Mouse (Mus musculus) myocyte (in vitro differentiated cells): ENCODE results near the gene Gm17662. TPM values are rescaled to one million over a fixed set of nuclear protein-coding genes. Genes with fewer than 3 reads are reported as not detected.

Source experiments
- H3K27me3 ChIP-seq: one replicate; pipeline ENCODE4 v1.6.1; 2011; ENCODE audit not compliant: control insufficient read depth, insufficient read depth, insufficient read length
- H3K36me3 ChIP-seq: one replicate; pipeline ENCODE4 v1.6.1; 2011; ENCODE audit not compliant: control insufficient read depth, insufficient read depth
- H3K4me2 ChIP-seq: one replicate; pipeline ENCODE4 v1.6.1; 2011; ENCODE audit warnings: low read depth, control low read depth
- H3K4me3 ChIP-seq: one replicate; pipeline ENCODE4 v1.5.1; 2011; ENCODE audit warnings: mild to moderate bottlenecking, control low read depth, moderate library complexity
- H3K79me2 ChIP-seq: one replicate; pipeline ENCODE4 v1.6.1; 2011; ENCODE audit not compliant: control insufficient read depth, insufficient read depth
- H3ac ChIP-seq: one replicate; pipeline ENCODE4 v1.6.1; 2011; ENCODE audit not compliant: control insufficient read depth, insufficient read length
- CEBPB ChIP-seq: IDR thresholded peaks from 2 replicates; pipeline ENCODE4 v1.6.1; 2011; ENCODE audit warnings: mild to moderate bottlenecking, moderate library complexity; ENCODE audit not compliant: poor library complexity, insufficient read depth, severe bottlenecking
- E2F4 ChIP-seq: IDR thresholded peaks from one replicate; pipeline ENCODE4 v1.6.1; 2011; ENCODE audit warnings: mild to moderate bottlenecking, control low read depth, moderate library complexity; ENCODE audit not compliant: insufficient read depth
- MAX ChIP-seq: IDR thresholded peaks from one replicate; pipeline ENCODE4 v1.6.1; 2011; ENCODE audit warnings: low read depth, mild to moderate bottlenecking, control low read depth
- MYOD1 ChIP-seq, 3 experiments: IDR thresholded peaks; one replicate each; pipeline ENCODE4 v1.6.1; 2011; ENCODE audit warnings: control low read depth in 2 of 3, low read depth in 2 of 3, mild to moderate bottlenecking in 2 of 3, moderate library complexity in 1 of 3; ENCODE audit not compliant: insufficient read length in 2 of 3, control insufficient read depth in 1 of 3
- MYOG ChIP-seq, 3 experiments: IDR thresholded peaks; one replicate each; pipeline ENCODE4 v1.6.1; 2011; ENCODE audit warnings: control low read depth in 2 of 3, low read depth in 2 of 3, mild to moderate bottlenecking in 2 of 3; ENCODE audit not compliant: insufficient read length in 2 of 3, control insufficient read depth in 1 of 3, insufficient read depth in 1 of 3
- POLR2A ChIP-seq: IDR thresholded peaks from one replicate; pipeline ENCODE4 v1.6.1; 2011; ENCODE audit warnings: low read depth, mild to moderate bottlenecking, control low read depth, moderate library complexity; ENCODE audit not compliant: insufficient read length
- POLR2AphosphoS2 ChIP-seq: IDR thresholded peaks from one replicate; pipeline ENCODE4 v1.6.1; 2011; ENCODE audit warnings: low read depth, control low read depth; ENCODE audit not compliant: insufficient read length
- REST ChIP-seq: IDR thresholded peaks from one replicate; pipeline ENCODE4 v1.6.1; 2011; ENCODE audit warnings: mild to moderate bottlenecking, control low read depth, moderate library complexity; ENCODE audit not compliant: insufficient read depth, insufficient read length
- SRF ChIP-seq: IDR thresholded peaks from one replicate; pipeline ENCODE4 v1.6.1; 2011; ENCODE audit warnings: low read depth; ENCODE audit not compliant: control insufficient read depth, insufficient read length
- TCF12 ChIP-seq: IDR thresholded peaks from one replicate; pipeline ENCODE4 v1.6.1; 2011; ENCODE audit warnings: mild to moderate bottlenecking, control low read depth; ENCODE audit not compliant: poor library complexity, insufficient read depth, severe bottlenecking
- TCF3 ChIP-seq: IDR thresholded peaks from one replicate; pipeline ENCODE4 v1.6.1; 2011; ENCODE audit warnings: low read depth, control low read depth; ENCODE audit not compliant: insufficient read length
- USF1 ChIP-seq: IDR thresholded peaks from one replicate; pipeline ENCODE4 v1.6.1; 2011; ENCODE audit warnings: low read depth, mild to moderate bottlenecking, control low read depth, moderate library complexity
- polyA plus RNA-seq: library from polyadenylated mRNA; unstranded; fragments of >200 nt; fragmentation: generic; extraction: Trizol; gene quantifications from one replicate; pipeline ENCODE4 v1.2.1, GENCODE M21; 2012; ENCODE audit warnings: missing spikeins

Gm17662 gene
- polyA plus RNA-seq, 1 experiment: not detected

DNA sequence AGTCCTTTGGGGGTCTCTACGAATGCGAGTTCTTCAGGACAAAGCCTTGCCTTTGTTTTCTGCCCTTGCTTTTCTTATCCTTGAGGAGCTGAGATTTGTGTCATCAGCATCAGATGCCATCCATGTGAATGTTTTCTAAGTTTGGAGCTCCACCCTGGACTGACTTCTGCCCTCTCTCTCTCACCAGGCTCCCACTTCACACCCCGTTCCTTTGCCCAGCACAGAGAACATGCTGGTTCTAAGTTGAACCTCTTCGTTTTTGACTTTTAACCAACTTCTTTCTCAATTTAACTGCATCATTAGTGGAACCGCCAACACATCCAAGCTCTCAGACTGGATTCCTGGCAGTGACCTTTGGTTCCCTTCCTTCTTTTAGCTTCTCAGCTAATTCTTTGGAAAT, 13.1 kb downstream of the Gm17662 start:
- Histone ChIP-seq H3K4me3 (no peak overlapping the region), H3K27me3 (no peaks in the 10 kb centered on the region), H3K36me3 (no peaks in the 10 kb centered on the region), H3K4me2 (no peak overlapping the region), H3ac (no peak overlapping the region), H3K79me2 (no peaks in the 10 kb centered on the region)
- TF ChIP-seq MYOD1 (IDR thresholded peaks at IDR 0.05; ENCODE audit: control insufficient read depth in 1 of 3, insufficient read length in 2 of 3, low read depth in 2 of 3): no peak
- no peak for TF ChIP-seq SRF
- TF ChIP-seq TCF12: no peak
- no peak for TF ChIP-seq MAX
- no peak for TF ChIP-seq CEBPB
- TF ChIP-seq POLR2AphosphoS2: no peak
- no peak for TF ChIP-seq E2F4
- TF ChIP-seq USF1: no peak
- no peak for TF ChIP-seq TCF3
- TF ChIP-seq POLR2A: no peak
- no peak for TF ChIP-seq MYOG (IDR thresholded peaks at IDR 0.05; ENCODE audit: control insufficient read depth in 1 of 3, insufficient read depth in 1 of 3, insufficient read length in 2 of 3, low read depth in 2 of 3)
- no peak for TF ChIP-seq REST

GRCm38 (mm10) chr4:104875832-104876231, 18.7 kb downstream of the Gm17662 start:
- no peak for TF ChIP-seq POLR2A
- no peak for TF ChIP-seq TCF12
- TF ChIP-seq POLR2AphosphoS2: no peak
- no peak for TF ChIP-seq E2F4
- no peak for TF ChIP-seq USF1
- TF ChIP-seq REST: no peak
- TF ChIP-seq TCF3: no peak
- TF ChIP-seq MAX: no peak
- TF ChIP-seq SRF: no peak
- TF ChIP-seq CEBPB: no peak
- TF ChIP-seq MYOG (IDR thresholded peaks at IDR 0.05; ENCODE audit: control insufficient read depth in 1 of 3, insufficient read depth in 1 of 3, insufficient read length in 2 of 3, low read depth in 2 of 3): no peak
- no peak for TF ChIP-seq MYOD1 (IDR thresholded peaks at IDR 0.05; ENCODE audit: control insufficient read depth in 1 of 3, insufficient read length in 2 of 3, low read depth in 2 of 3)
- no peaks in the 10 kb centered on the region for H3K27me3 ChIP-seq
- no peak overlapping the region for H3K4me2 ChIP-seq
- no peak overlapping the region for H3K4me3 ChIP-seq
- no peaks in the 10 kb centered on the region for H3K36me3 ChIP-seq
- no peak overlapping the region for H3ac ChIP-seq
- no peaks in the 10 kb centered on the region for H3K79me2 ChIP-seq

GRCm38 (mm10) chr4:104876323-104876722, 19.2 kb downstream of the Gm17662 start, which contains the start of gene C8a:
Gene C8a, minus strand, starts transcription at chr4:104876398.
- H3K79me2 ChIP-seq: no peaks in the 10 kb centered on the region
- no peak within 1 kb of the TSS for H3ac ChIP-seq
- no peak for TF ChIP-seq MYOG (IDR thresholded peaks at IDR 0.05; ENCODE audit: control insufficient read depth in 1 of 3, insufficient read depth in 1 of 3, insufficient read length in 2 of 3, low read depth in 2 of 3)
- TF ChIP-seq TCF12: no peak
- TF ChIP-seq REST: no peak
- no peak for TF ChIP-seq SRF
- no peak for TF ChIP-seq CEBPB
- TF ChIP-seq USF1: no peak
- no peak for TF ChIP-seq POLR2AphosphoS2
- TF ChIP-seq TCF3: no peak
- no peak for TF ChIP-seq POLR2A
- no peak for TF ChIP-seq MAX

DNA sequence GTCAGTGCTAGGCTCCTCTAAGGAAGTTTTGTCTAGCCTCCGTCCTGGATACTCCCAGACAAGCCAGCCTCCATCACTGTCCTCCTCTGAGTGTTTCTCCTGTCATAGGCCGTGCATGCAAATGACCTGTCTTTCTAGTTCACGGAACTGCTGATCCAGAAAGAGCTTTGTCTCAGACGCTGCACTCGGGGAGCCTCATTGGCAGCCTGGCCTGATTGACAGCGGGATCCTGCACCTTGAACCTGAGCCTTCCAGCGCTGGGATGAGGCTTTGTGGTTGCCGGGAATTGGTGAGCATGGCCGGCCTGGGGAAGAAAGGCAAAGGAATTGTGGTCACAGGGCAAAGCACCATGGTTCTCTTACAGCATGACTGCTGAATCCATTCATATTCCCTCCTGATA, 30.4 kb downstream of the Gm17662 start:
- no peak for TF ChIP-seq SRF
- no peak for TF ChIP-seq E2F4
- TF ChIP-seq POLR2A: no peak
- TF ChIP-seq TCF3: no peak
- TF ChIP-seq MAX: no peak
- no peak for TF ChIP-seq POLR2AphosphoS2
- TF ChIP-seq TCF12: no peak
- no peaks in the 10 kb centered on the region for H3K27me3 ChIP-seq

More at GRCm38 (mm10) chr4:104876323-104876722, 19.2 kb downstream of the Gm17662 start, which contains the start of gene C8a:
- no peaks in the 10 kb centered on the region for H3K27me3 ChIP-seq
- no peak within 1 kb of the TSS for H3K4me2 ChIP-seq
- H3K36me3 ChIP-seq: no peaks in the 10 kb centered on the region
- H3K4me3 ChIP-seq: no peak within 1 kb of the TSS

GRCm38 (mm10) chr4:104888499-104889262, 31.6 kb downstream of the Gm17662 start:
- H3K4me2 ChIP-seq: no peak overlapping the region
- no peaks in the 10 kb centered on the region for H3K27me3 ChIP-seq
- H3K79me2 ChIP-seq: no peaks in the 10 kb centered on the region

More for the DNA sequence above, 30.4 kb downstream of the Gm17662 start:
- H3K4me2 ChIP-seq: no peak overlapping the region
- no peaks in the 10 kb centered on the region for H3K79me2 ChIP-seq
- no peaks in the 10 kb centered on the region for H3K36me3 ChIP-seq
- no peak overlapping the region for H3ac ChIP-seq
- H3K4me3 ChIP-seq: no peak overlapping the region

More at GRCm38 (mm10) chr4:104888499-104889262, 31.6 kb downstream of the Gm17662 start:
- TF ChIP-seq SRF: no peak
- no peak for TF ChIP-seq MYOG (IDR thresholded peaks at IDR 0.05; ENCODE audit: control insufficient read depth in 1 of 3, insufficient read depth in 1 of 3, insufficient read length in 2 of 3, low read depth in 2 of 3)
- no peak for TF ChIP-seq USF1
- TF ChIP-seq MAX: no peak
- TF ChIP-seq E2F4: no peak
- TF ChIP-seq MYOD1 (IDR thresholded peaks at IDR 0.05; ENCODE audit: control insufficient read depth in 1 of 3, insufficient read length in 2 of 3, low read depth in 2 of 3): no peak
- TF ChIP-seq CEBPB: no peak
- TF ChIP-seq POLR2A: no peak
- TF ChIP-seq REST: no peak
- TF ChIP-seq TCF12: no peak
- TF ChIP-seq TCF3: no peak
- TF ChIP-seq POLR2AphosphoS2: no peak
- no peak overlapping the region for H3ac ChIP-seq
- H3K4me3 ChIP-seq: no peak overlapping the region
- H3K36me3 ChIP-seq: no peaks in the 10 kb centered on the region
